Mouse (Mus musculus) 3T3-L1 (cell line): Measurements from ENCODE around the gene Ly75.

ENCODE experiments used
- DNase-seq: peaks from one replicate; pipeline ENCODE4 v3.0.0-alpha.2; 2015; ENCODE audit warnings: low read depth, low spot score

Ly75 gene

DNA sequence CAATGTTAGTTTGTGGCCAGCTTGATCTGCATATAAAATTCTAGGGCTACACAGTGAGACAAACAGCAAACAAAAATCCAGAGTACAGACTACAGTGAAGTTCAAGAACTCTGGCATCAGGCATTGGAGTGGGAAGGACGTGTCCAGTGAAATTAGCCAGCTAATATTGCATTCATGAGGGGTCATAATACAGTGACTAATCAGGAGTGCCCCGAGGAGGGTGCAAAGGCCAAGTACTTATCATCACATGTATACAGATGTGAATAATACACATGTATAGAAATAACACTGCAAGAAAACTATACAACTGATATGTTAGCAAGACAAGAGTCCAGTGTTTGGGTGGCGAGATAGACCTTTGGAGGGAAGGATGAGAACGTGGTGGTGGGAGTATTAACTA lies 130.3 kb downstream of the Ly75 start:
- no peak for DNase-seq
